Mouse (Mus musculus) frontal cortex, postnatal 36 days (tissue): ENCODE results near the gene Gramd1a.

Experiments
- DNase-seq, 2 experiments: peaks; one replicate each; pipeline ENCODE4 v3.0.0; 2022; ENCODE audit warnings: low spot score in 2 of 2

Gramd1a gene

GRCm38 (mm10) chr7:31123697-31124096 lies 32.0 kb downstream of the Gramd1a start:
- DNase-seq, result no peak

DNA sequence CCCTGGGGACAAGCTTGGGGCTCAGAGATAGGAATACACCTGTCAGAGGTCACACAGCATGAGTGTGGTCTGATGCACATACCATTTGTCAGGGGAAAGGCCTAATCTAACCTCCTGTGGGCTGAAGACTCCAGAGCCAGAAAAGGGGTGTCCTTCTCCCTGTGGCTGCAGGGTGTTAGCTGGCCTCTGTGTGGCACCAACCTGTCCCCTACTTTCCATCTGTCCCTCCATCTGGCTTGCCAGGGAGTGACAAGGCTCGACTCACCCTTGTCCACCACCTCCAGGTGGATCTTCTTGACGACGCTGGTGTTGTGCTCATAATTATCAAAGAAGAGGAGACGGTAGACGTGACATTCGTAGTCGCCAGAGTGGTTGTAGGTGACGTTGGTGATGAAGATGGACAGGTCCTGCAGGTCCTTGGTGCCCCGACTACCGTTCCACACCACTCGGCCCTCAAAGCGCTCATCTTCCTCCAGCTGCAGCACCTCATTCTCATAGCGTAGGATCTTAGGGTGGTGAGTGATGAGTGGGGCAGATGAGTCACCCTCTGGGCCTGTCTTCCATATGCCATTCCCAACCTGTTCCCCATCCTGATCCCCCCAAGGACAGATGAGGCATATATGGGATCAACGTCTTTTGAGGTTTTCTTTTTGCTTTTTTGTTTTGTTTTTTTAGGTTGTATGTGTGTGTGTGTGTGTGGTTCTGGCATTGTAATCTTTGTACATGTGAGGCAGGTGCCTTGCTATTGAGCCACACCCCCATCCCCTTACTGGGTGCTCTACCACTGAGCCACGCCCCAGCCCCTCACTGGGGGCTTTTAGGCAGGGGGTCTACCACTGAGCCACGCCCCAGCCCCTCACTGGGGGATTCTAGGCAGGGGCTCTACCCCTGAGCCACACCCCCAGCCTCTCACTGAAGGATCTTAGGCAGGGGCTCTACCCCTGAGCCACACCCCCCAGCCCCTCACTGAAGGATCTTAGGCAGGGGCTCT lies 32.8 kb downstream of the Gramd1a start:
- DNase-seq, result no peak

DNA sequence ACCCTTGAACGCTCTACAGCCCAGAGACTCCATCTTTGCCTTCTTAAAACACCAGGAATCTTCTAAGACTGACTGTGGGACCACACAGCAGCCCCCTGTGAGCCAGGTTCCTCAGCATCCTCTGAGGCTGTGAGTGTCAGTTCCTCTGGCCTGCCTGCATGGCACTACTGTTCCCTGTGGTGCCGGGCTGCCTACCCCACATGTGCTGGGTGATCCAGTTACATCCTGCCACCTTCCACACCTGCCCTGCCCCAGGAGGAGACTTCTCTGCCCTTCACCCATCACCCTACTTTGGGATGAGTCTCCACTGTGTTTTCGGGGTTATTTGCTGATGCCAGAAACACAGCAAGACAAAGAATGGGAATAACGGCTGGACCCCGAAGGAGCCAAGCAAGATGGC lies 36.1 kb downstream of the Gramd1a start:
- no peak for DNase-seq

GRCm38 (mm10) chr7:31118486-31118885 lies 37.2 kb downstream of the Gramd1a start:
- no peak for DNase-seq

DNA sequence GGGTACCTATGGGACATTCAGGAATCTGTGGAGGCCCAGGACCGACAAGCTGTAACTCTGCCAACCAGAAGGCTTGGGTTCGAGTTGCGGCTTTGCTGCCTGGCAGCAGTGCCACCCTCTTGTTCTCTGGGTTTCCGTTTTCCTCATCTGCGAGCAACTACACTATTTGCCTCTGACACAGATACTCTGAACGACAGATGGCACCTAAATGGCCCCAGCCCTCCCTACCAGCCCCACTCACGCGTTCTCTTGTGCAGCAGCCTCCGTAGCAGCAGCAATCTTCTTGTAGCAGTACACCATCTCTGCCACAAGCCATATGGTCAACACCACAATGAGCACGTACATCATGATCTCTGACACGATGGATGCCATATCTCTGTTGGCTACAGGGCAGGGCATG lies 38.2 kb downstream of the Gramd1a start:
- no peak for DNase-seq

GRCm38 (mm10) chr7:31116721-31117145 lies 39.0 kb downstream of the Gramd1a start:
- no peak for DNase-seq

- no peak for DNase-seq
These were observed 40.1 kb downstream of the Gramd1a start for GRCm38 (mm10) chr7:31115587-31116043.

DNA sequence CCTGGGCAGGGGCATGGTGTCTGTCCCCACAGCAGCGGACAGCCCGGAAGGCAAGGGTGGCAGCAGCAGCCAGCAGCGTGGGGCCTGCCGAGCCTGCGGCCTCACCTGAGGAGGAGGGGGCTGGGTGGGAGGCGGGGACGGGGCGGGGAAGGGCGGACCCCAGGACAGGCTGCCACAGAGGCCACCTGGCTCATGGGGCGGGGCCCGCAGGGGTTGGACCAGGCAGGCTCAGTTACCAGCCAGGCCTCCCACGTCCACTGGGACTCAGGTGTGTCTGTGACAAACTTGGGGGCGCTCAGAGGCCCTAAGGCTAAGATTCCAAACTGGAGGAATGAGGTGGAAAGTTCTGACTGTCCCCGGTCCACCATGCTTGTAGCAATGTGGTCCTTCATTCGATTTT lies 40.5 kb downstream of the Gramd1a start, which contains the start of gene Hpn:
TSS of gene Hpn (minus strand) at position 109 of the 400 bp plus-strand sequence.
- DNase-seq, result no peak

DNA sequence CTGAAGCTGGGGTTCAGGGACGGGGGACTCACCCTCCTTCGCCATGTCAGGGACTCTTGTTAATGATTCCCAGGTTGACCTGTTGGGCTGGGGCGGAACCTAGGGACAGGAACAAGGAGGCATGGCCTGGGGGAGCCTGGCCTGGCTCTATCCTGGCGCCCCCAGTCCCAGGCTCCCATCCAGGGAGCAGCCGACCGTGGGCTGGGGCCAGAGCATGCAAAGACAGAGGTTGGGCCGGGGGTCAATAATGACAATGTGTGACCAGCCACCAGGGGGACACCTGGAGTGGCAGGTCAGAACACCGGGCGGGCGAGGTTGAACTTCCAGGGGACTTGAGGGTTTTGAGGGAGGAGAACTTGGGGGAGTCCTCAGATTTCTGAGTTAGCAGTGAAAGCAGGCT lies 41.0 kb downstream of the Gramd1a start:
- DNase-seq, result no peak

DNA sequence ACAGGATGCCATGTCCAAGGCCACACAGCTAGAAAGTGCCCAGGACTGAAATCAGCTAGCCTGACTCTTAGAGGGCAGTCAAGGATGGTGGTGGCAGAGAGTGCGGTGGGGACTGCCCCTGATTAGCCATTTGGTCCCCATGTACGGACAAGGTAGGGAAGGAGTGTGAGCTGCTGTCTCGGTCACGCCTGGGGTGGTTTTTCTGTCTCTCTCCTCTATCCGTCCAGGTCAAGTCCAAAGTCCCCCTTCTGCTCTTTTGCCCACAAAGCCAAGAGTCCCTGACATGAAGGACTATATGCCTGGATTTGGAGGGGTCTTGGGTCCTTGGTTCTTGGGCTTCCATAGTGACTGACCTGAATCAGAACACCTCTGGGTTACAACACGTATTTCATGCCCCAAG lies 41.9 kb downstream of the Gramd1a start:
- DNase-seq, result no peak

DNA sequence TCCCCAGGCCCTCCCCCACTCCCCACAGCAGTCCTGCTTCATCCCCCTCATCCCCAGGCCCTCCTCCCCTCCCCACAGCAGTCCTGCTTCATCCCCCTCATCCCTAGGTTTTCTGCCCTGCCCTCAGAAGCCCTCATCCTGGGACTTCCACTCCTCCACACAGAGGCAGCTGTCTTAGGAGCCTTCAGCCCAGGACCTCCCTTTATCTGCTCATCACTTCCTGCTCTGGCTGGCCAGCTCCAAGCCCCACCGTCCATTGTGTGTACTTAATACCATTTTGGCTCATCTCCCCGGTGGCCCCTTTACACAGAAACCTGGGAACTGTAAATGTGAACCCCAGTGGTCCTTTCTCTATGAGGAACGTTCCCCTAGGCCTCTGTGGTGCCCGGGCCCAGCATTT lies 43.7 kb downstream of the Gramd1a start:
- DNase-seq, result no peak

- no peak for DNase-seq
These were observed 44.8 kb downstream of the Gramd1a start for GRCm38 (mm10) chr7:31110861-31111385.

GRCm38 (mm10) chr7:31109796-31110195 lies 45.9 kb downstream of the Gramd1a start:
- no peak for DNase-seq

- DNase-seq, result no peak
These were observed 46.6 kb downstream of the Gramd1a start for GRCm38 (mm10) chr7:31109091-31109490.

- no peak for DNase-seq
These were observed 47.9 kb downstream of the Gramd1a start for GRCm38 (mm10) chr7:31107781-31108180.

GRCm38 (mm10) chr7:31106166-31106565 lies 49.5 kb downstream of the Gramd1a start:
- DNase-seq, result no peak

- DNase-seq, result peak in 1 of 2 experiments; percentile 73
These were observed 50.5 kb downstream of the Gramd1a start for GRCm38 (mm10) chr7:31105061-31105768.

DNA sequence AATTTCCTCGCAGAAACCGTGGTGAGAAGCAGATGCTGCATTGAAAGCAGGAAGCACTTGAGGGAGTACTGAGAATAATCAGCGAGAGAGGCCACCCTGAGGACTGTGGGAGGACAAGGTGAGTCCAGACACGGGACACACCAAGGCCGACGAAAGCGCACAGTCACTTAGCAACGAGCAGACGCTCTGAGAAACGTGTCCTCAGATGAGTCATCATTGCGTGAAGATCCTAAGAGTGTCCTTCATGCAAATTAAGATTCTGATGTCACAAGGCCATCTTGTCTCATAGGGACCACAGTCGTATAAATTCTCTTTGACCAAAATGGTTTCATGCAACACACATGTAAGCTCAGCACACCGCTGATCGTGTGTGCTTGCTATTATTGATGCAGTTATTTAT lies 54.9 kb downstream of the Gramd1a start:
- DNase-seq, result no peak

DNA sequence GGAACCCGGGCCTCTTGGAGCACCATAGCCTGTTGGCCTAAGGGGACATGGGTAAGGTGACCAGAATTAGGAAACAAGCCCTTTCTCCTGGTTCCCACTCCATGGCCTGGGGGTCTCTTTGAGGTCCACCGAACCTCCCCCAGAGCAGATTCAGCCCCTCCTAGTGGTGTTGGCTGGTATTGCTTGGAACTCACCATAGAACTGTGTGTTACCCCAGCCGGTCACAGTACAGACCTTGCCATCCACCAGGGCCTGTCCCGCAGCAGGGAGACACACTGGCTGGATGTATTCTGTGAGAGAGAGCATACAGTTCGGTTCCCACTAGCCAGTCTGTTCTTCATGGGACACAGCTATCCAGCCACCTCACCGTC lies 56.1 kb downstream of the Gramd1a start:
- no peak for DNase-seq

- DNase-seq, result no peak
These were observed 56.7 kb downstream of the Gramd1a start for GRCm38 (mm10) chr7:31098697-31099611.

GRCm38 (mm10) chr7:31097583-31098248 lies 58.0 kb downstream of the Gramd1a start:
- peak; percentile 84 to 92 for DNase-seq
